Mouse (Mus musculus) frontal cortex, adult (tissue): ENCODE measurements at regions not wholly inside any gene's neighbourhood (a gene's known extent, or its start where the extent isn't known, plus 50 kb on each side); places are given as distances from the start of the nearest gene placed in this dataset.

Source experiments
- ATAC-seq: cut with Nextera tagmentation; 2 replicates; pipeline ENCODE4 v1.9.2; 2017; ENCODE audit warnings: mild to moderate bottlenecking, moderate library complexity, mixed read lengths; ENCODE audit not compliant: low TSS enrichment

GRCm38 (mm10) chr16:52601068-52601829 lies 147.4 kb upstream of the Alcam start:
- ATAC-seq: 0 out of 2 replicates have a peak, but pooled peaks have one; percentile 31

GRCm38 (mm10) chr16:52598232-52598631 lies 144.4 kb upstream of the Alcam start:
- no peak for ATAC-seq

GRCm38 (mm10) chr16:52597181-52597580 lies 143.3 kb upstream of the Alcam start:
- ATAC-seq: no peak

GRCm38 (mm10) chr16:52588291-52588781 lies 134.5 kb upstream of the Alcam start:
- peak; percentile 91 for ATAC-seq

- peak; percentile 65 for ATAC-seq
These were observed 115.2 kb upstream of the Alcam start for GRCm38 (mm10) chr16:52569078-52569477.

- ATAC-seq: no peak
These were observed 82.4 kb upstream of the Alcam start for GRCm38 (mm10) chr16:52536278-52536677.

GRCm38 (mm10) chr16:52534601-52535000 lies 80.7 kb upstream of the Alcam start:
- ATAC-seq: no peak

GRCm38 (mm10) chr16:52532475-52533083 lies 78.7 kb upstream of the Alcam start:
- no peak for ATAC-seq

GRCm38 (mm10) chr16:52513546-52514409 lies 59.9 kb upstream of the Alcam start:
- ATAC-seq: peak; percentile 99

- no peak for ATAC-seq
These were observed 54.9 kb upstream of the Alcam start for GRCm38 (mm10) chr16:52508633-52509379.
